Mouse (Mus musculus): ENCODE measurements around the gene Slc10a6. TPM values are rescaled to one million over a fixed set of nuclear protein-coding genes. Genes with fewer than 3 reads are reported as not detected.

The Slc10a6 gene
- total RNA-seq, 2 experiments from 2014 or later: 0.15 to 0.18 TPM

DNA sequence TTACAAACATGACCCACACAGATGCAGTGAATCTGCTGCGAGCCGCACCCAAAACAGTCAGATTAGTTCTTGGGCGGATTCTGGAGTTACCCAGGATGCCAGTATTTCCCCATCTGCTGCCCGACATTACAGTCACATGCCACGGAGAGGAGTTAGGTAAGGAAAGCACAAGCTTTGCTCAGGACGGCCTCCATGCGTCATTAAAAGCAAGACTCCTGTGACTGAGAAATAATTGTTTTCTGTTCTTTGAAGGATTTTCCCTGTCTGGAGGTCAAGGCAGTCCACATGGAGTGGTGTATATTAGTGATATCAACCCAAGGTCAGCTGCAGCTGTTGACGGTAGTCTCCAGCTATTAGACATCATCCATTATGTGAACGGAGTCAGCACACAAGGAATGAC is 59.8 kb downstream of the Slc10a6 start:
- intact Hi-C loops (cut with DNase I): no loop called here
- no peak for DNase-seq (ENCODE audit: low spot score in 2 of 2)

DNA sequence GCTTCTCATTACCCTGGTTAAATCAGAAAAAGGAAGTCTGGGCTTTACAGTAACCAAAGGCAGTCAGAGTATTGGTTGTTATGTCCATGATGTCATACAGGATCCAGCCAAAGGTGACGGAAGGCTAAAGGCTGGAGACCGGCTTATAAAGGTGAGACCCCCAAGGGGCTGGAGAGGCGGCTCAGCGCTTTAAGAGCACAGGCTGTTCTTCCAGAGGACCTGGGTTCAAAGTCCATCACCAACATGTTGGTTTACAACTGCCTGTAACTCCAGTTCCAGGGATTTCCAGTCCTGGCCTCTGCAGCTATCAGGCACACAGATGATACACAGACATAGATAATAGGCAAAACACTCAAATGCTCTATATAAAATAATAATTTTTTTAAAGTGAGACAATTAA is 61.2 kb downstream of the Slc10a6 start:
- no peak for DNase-seq (ENCODE audit: low spot score in 2 of 2)
- intact Hi-C loops (cut with DNase I): no loop called here

DNA sequence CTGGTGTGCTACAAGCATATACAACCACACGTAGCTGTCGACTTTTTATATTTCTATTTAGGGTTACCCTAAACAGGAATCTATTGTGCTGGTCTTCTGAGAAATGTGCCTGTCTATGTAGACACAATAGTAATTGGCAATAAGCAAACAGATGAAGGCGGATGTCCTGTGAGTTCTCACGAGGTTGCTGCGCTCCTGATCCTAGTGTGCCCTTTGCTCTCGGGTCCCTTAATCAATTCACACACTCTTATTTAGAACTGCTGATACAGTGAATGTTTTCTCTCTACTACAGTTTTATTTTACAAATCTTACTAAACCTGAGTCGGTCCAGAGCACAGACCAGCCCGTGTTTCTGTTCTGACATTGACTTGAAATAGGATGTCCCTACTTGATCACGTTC is 68.7 kb downstream of the Slc10a6 start:
- DNase-seq (ENCODE audit: low spot score in 2 of 2): no peak
- intact Hi-C loops (cut with DNase I): no loop called here

Other genes with a start within 250 kb of the Slc10a6 start
- gene Ptpn13, start 204.2 kb downstream of the Slc10a6 start, total RNA-seq (2021): 10 to 100 TPM in 1 of 2 experiments, 1 to 10 TPM in 1; 8.3 to 11.6 TPM
- gene 1700016H13Rik, start 26.6 kb upstream of the Slc10a6 start, total RNA-seq (2021): not detected
- gene Aff1, start 63.0 kb upstream of the Slc10a6 start, total RNA-seq (2021): 10 to 100 TPM; 10.9 to 13.5 TPM

All from left cerebral cortex, postnatal 36 days (tissue).